Mouse (Mus musculus) spleen, adult 2 months (tissue): ENCODE data around the gene Il11ra2.
"Not testable (repeated sequence)": the region's sequence is repeated elsewhere in the genome, so short reads cannot be mapped to it uniquely, and the experiment has no call there.

Experiments
- CTCF ChIP-seq: fragments of 200-500 bp; IDR thresholded peaks from 2 replicates; pipeline ENCODE4 v1.5.1; 2011; ENCODE audit warnings: mild to moderate bottlenecking, inconsistent platforms; ENCODE audit not compliant: insufficient read depth, insufficient read length, insufficient replicate concordance; ENCODE audit errors: extremely low read depth
- POLR2A ChIP-seq: fragments of 200-500 bp; IDR thresholded peaks from 2 replicates; pipeline ENCODE4 v1.6.1; 2011; ENCODE audit warnings: low read depth, low read length, inconsistent platforms

- TF ChIP-seq CTCF, POLR2A: not testable (repeated sequence)
Measured at GRCm38 (mm10) chr4:42682183-42682524, 20.5 kb upstream of the Il11ra2 start.
